21 mouse cellular contexts compared by ENCODE assay signal in the genomic region with DNA sequence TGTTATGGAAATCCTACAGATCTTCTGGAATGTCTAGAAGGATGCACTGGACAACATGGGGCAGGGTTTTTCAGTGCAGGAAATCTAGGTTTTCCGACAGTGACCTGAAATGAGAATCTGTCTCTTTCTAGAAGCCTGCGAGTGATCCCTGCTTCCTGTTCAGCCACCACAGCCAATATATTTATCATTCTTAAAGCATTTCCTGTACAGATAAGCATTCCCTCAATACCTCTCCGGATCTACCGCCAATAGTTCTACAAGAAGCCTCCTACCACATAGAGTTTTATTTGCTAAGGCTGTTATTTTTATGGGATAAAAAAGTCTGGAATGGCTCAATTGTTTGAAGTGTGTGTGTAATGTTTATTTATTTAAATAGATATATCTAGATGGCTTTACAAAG. TPM values are rescaled to one million over a fixed set of nuclear protein-coding genes. Genes with fewer than 3 reads are reported as not detected.
A peak's percentile ranks its signal among the peaks of the same experiment; 100 is the strongest.
DNase-seq lines count a peak whose midpoint lies in the region; ATAC-seq and TF ChIP-seq lines count a peak whose summit lies in the region.
"Had no signal": no experiment of that assay in that cellular context is flagged by ENCODE, and none has a peak within 500 bp of the region (broad histone marks: within the 10 kb centered on the region; RNA-seq: fewer than 3 reads in every experiment).

No protein-coding gene starts in this region.

- WGBS in heart, embryonic 15.5 days: 36% methylated on average over 4 of the region's 4 CpGs
- WGBS in heart, embryonic 11.5 days (ENCODE audit: insufficient replicate concordance): 38% methylated on average over 4 of the region's 4 CpGs
- 54% methylated on average over 4 of the region's 4 CpGs for WGBS in kidney, postnatal 0 days
- 82% methylated on average over 4 of the region's 4 CpGs for WGBS in forebrain, postnatal 0 days

- H3K4me2 ChIP-seq in heart, embryonic 15.5 days: no peak overlapping the region
- H3K4me2 ChIP-seq in heart, embryonic 11.5 days: no peak overlapping the region
- no peak overlapping the region for H3K4me2 ChIP-seq in kidney, postnatal 0 days (ENCODE audit: low read length)
- H3K4me2 ChIP-seq in forebrain, postnatal 0 days (ENCODE audit: low read depth): no peak overlapping the region

- H3K27ac ChIP-seq in heart, embryonic 15.5 days: peak overlapping the region; percentile 69
- no peak overlapping the region for H3K27ac ChIP-seq in heart, embryonic 11.5 days (ENCODE audit: low read depth, low read length)
- no peak overlapping the region for H3K27ac ChIP-seq in kidney, postnatal 0 days
- H3K27ac ChIP-seq in forebrain, postnatal 0 days (ENCODE audit: low read depth, low read length): no peak overlapping the region
- H3K27ac ChIP-seq: embryonic facial prominence, embryonic 10.5 days; forebrain, embryonic 10.5 days had no signal

- 0 out of 2 replicates have a peak, but pooled peaks have one; percentile 18 for ATAC-seq in heart, embryonic 15.5 days (replicated peaks; ENCODE audit: insufficient number of reproducible peaks, insufficient read depth, low FRiP score, low read depth)
- no peak for ATAC-seq in heart, embryonic 11.5 days (replicated peaks; ENCODE audit: insufficient number of reproducible peaks, low FRiP score, low TSS enrichment)
- ATAC-seq in kidney, postnatal 0 days (replicated peaks; ENCODE audit: low FRiP score, low read depth): no peak
- no peak for ATAC-seq in forebrain, postnatal 0 days
- ATAC-seq: forebrain, embryonic 14.5 days; hindbrain, embryonic 16.5 days; inflammation-experienced regulatory T-cells, adult 6 months; intestine, postnatal 0 days had no signal

- no peak overlapping the region for H3K4me3 ChIP-seq in heart, embryonic 15.5 days
- no peak overlapping the region for H3K4me3 ChIP-seq in heart, embryonic 11.5 days (ENCODE audit: low read depth, low read length)
- no peak overlapping the region for H3K4me3 ChIP-seq in kidney, postnatal 0 days (replicated peaks; ENCODE audit: low read depth, low read length)
- no peak overlapping the region for H3K4me3 ChIP-seq in forebrain, postnatal 0 days (ENCODE audit: low read depth, low read length)
- H3K4me3 ChIP-seq: embryonic facial prominence, embryonic 10.5 days; erythroblast, embryonic 14.5 days; forebrain, embryonic 10.5 days had no signal

- peak; percentile 12 for DNase-seq in heart, adult 8-10 months (ENCODE audit: low spot score)
- DNase-seq in heart, postnatal 25 days (ENCODE audit: low spot score): no peak
- peak; percentile 42 for DNase-seq in kidney, postnatal 0 days (ENCODE audit: low spot score)
- no peak for DNase-seq in kidney, adult 11 months
- no peak for DNase-seq in forebrain, postnatal 0 days
- DNase-seq: adrenal gland, adult 2 months; adrenal gland, postnatal 25 days; cerebellum, adult 18-20 months; cerebellum, adult 9-11 months; cerebellum, postnatal 36 days; gastrocnemius, postnatal 36 days; kidney, adult 9 months had no signal

- no peak for TF ChIP-seq CTCF in kidney, postnatal 0 days (IDR thresholded peaks at IDR 0.05; ENCODE audit: low read depth)
- no peak for TF ChIP-seq CTCF in forebrain, postnatal 0 days (IDR thresholded peaks at IDR 0.05; ENCODE audit: low read depth)

- intact Hi-C loops in heart, postnatal 25 days (cut with DNase I): no loop called here

- H3K36me3 ChIP-seq in heart, embryonic 15.5 days: no peaks in the 10 kb centered on the region
- no peaks in the 10 kb centered on the region for H3K36me3 ChIP-seq in heart, embryonic 11.5 days (ENCODE audit: control insufficient read depth, insufficient read depth, low read length)
- no peaks in the 10 kb centered on the region for H3K36me3 ChIP-seq in kidney, postnatal 0 days (ENCODE audit: insufficient read depth, low read length)
- H3K36me3 ChIP-seq in forebrain, postnatal 0 days (ENCODE audit: insufficient read depth): no peaks in the 10 kb centered on the region
- H3K36me3 ChIP-seq: embryonic facial prominence, embryonic 10.5 days; forebrain, embryonic 10.5 days had no signal

- no peak overlapping the region for H3K9ac ChIP-seq in heart, embryonic 15.5 days
- H3K9ac ChIP-seq in heart, embryonic 11.5 days (ENCODE audit: low read depth, low read length): no peak overlapping the region
- H3K9ac ChIP-seq in kidney, postnatal 0 days (ENCODE audit: low read depth, low read length): no peak overlapping the region
- no peak overlapping the region for H3K9ac ChIP-seq in forebrain, postnatal 0 days

- no peaks in the 10 kb centered on the region for H3K27me3 ChIP-seq in heart, embryonic 15.5 days
- no peaks in the 10 kb centered on the region for H3K27me3 ChIP-seq in heart, embryonic 11.5 days (ENCODE audit: control insufficient read depth, insufficient read depth, low read length)
- H3K27me3 ChIP-seq in kidney, postnatal 0 days (ENCODE audit: insufficient read depth, low read length): no peaks in the 10 kb centered on the region
- H3K27me3 ChIP-seq in forebrain, postnatal 0 days (ENCODE audit: insufficient read depth, low read length): no peaks in the 10 kb centered on the region

- no peaks in the 10 kb centered on the region for H3K4me1 ChIP-seq in heart, embryonic 15.5 days (replicated peaks)
- no peaks in the 10 kb centered on the region for H3K4me1 ChIP-seq in heart, embryonic 11.5 days (ENCODE audit: control insufficient read depth, insufficient read depth, low read length)
- H3K4me1 ChIP-seq in kidney, postnatal 0 days (replicated peaks; ENCODE audit: insufficient read depth, low read length): no peaks in the 10 kb centered on the region
- H3K4me1 ChIP-seq in forebrain, postnatal 0 days (ENCODE audit: insufficient read depth): no peaks in the 10 kb centered on the region
- H3K4me1 ChIP-seq: embryonic facial prominence, embryonic 10.5 days; forebrain, embryonic 10.5 days had no signal

- H3K9me3 ChIP-seq in heart, embryonic 15.5 days (replicated peaks): no peaks in the 10 kb centered on the region
- no peaks in the 10 kb centered on the region for H3K9me3 ChIP-seq in heart, embryonic 11.5 days (replicated peaks; ENCODE audit: control insufficient read depth, low read length)
- H3K9me3 ChIP-seq in kidney, postnatal 0 days (replicated peaks; ENCODE audit: low read length): no peaks in the 10 kb centered on the region
- no peaks in the 10 kb centered on the region for H3K9me3 ChIP-seq in forebrain, postnatal 0 days (ENCODE audit: low read length)

RNA-seq across cellular contexts. Expression of a gene that starts 43.3 kb away (rescaled TPM):
- under 1 TPM; 0.14 to 0.75 (median 0.20) TPM for total RNA-seq in heart, adult 8-10 months (2022)
- under 1 TPM; 0.25 to 0.65 TPM for total RNA-seq in heart, postnatal 25 days (2021)
- 0.28 and 0.30 TPM in 2 replicates for polyA plus RNA-seq in heart, embryonic 15.5 days (2015; fragmentation: Nextera tagmentation; extraction: Ambion mirVana)
- 0.42 and 0.52 TPM in 2 replicates for polyA plus RNA-seq in heart, embryonic 11.5 days (2014; fragmentation: Nextera tagmentation; extraction: Ambion mirVana)
- 0.34 and 0.37 TPM in 2 replicates for polyA plus RNA-seq in kidney, postnatal 0 days (2015; fragmentation: Nextera tagmentation; extraction: Ambion mirVana)
- total RNA-seq in forebrain, postnatal 0 days (2014; rRNA removed): 1.9 and 3.1 TPM in 2 replicates
- 0.62 and 0.68 TPM in 2 replicates for polyA plus RNA-seq in forebrain, postnatal 0 days (2015; fragmentation: Nextera tagmentation; extraction: Ambion mirVana)
- polyA plus RNA-seq: erythroblast, embryonic 14.5 days had no signal

Comparison
In these comparisons a context has a peak if more than half of its experiments do, and no peak if none do; other contexts are left out.
1. DNase-seq: peak in heart, adult 8-10 months (single experiment) and kidney, postnatal 0 days (single experiment); none in heart, postnatal 25 days (single experiment), kidney, adult 11 months (single experiment) and forebrain, postnatal 0 days (single experiment).